Mouse (Mus musculus) ZHBTc4 (cell line): Measurements from ENCODE around the gene Erf.
A peak's percentile ranks its signal among the peaks of the same experiment; 100 is the strongest.

Experiments used
- DNase-seq: peaks from one replicate; pipeline ENCODE4 v3.0.0-alpha.2; 2011; ENCODE audit warnings: low read depth, low spot score

Erf gene

GRCm38 (mm10) chr7:25210482-25210881, 40.1 kb downstream of the Erf start:
- no peak for DNase-seq

DNA sequence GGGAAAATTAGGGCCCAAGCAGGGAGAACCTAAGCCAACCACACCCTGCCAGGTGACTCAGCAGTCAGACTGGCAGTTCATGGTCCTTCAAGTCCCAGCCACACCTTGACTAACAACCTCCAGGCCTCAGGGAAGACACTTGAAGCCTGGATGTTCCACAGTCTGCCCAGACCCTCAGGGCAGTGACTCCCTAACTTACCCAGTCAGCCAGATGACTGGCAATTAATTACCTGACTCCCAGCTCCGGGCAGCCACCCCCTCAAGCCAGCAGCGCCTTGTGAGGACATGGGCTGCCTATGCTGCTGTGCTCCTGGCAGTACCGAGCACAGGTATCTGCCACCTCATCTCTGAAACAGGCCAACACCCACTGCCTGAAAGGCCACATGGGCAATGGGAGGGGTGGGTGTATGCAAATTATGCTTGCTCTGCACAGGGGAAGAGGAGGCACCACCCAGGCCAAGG, 41.4 kb downstream of the Erf start:
- no peak for DNase-seq

GRCm38 (mm10) chr7:25206094-25206830, 44.3 kb downstream of the Erf start:
- peak; percentile 47 for DNase-seq

- no peak for DNase-seq
These were observed 45.0 kb downstream of the Erf start for GRCm38 (mm10) chr7:25205355-25206093.

DNA sequence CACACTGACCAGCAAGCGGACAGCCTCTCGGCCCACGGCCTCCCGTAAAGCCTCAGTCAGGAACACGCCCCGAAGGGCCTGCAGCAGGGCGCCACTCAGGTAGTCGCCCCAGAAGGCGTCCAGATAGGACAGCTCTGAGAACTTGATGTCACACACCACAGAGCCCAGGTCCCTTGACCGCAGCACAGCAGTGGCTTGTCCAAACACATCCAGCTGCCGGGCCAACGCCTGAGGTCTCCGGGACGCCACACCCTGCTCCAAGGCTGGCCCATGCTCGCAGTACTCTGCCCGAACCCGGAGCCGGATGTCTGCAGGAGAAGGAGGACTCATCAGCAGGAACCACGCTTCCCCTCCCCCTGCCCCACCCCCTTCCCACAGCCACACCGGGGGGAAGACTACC, 46.9 kb downstream of the Erf start:
- peak; percentile 50 for DNase-seq

DNA sequence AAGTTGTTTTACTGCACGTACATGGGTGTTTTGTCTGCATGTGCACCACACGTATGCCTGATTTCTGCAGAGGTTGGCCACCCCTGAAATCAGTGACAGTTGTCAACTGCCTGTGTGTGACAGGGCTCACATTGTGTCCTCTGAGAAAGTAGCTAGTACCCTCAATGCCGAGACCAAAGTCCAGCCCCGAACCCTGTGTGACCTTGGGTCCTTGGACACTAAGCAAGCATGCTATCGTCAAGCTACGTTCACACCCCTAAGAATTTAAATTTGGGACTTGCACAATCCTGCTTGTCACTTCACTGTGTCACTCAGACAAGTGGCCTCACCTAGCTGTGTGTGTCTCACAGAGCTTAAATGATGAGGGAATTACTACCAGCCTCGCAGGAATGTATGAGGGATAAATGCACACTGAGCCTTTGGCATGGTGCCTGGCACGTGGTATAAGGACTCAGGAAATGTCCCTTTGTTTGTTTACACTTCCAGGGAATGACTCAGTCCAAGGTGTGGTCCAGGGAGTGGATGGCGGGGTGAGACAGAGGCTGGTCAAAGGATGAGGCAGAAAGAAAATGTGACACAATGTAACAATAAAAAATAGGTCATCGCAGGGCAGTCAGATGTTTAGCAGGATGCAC, 53.1 kb downstream of the Erf start:
- no peak for DNase-seq

DNA sequence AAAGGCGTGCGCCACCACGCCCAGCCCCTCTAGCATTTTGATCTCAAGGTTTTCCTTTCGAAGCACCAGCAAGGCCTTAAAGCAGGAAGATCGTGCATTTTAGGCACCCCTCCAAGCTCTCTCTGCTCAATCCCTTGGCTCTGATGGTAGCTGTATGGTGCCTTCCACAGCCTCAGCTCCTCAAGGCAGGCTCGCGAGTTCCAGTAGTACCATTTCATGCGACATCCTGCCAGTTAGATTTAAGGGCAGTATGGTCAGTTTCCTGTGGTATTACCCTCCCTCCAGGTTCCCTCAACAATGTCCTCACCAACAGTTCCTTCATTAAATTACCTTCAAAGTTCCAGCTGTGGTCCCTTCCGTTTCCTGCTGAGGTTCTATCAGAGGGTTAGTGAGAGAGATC, 54.5 kb downstream of the Erf start:
- no peak for DNase-seq

DNA sequence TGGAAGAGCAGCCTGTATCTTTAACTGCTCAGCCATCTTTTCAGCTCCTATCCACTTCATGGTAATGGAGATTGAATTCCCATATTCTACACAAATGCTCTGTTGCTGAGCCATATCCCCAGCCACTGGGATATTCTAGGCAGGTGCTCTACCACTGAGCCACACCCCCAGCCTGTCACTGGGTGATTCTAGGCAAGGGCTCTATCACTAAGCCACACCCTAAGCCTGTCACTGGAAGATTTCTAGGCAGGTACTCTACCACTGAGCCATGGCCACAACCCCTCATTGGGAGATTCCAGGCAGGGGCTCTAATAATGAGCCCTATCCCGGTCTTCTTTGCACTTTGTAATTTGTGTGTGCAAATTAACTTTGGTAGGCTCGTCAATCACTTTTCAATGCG, 55.4 kb downstream of the Erf start:
- no peak for DNase-seq
